Mouse (Mus musculus) bone marrow, adult 2 months (tissue): ENCODE data around the gene Cdc73.

Source experiments
- CTCF ChIP-seq: fragments of 200-500 bp; IDR thresholded peaks from 2 replicates; pipeline ENCODE4 v1.5.1; 2011; ENCODE audit warnings: low read length, control low read depth; ENCODE audit not compliant: control insufficient read depth, insufficient read depth
- POLR2A ChIP-seq: fragments of 200-500 bp; IDR thresholded peaks from 2 replicates; pipeline ENCODE4 v1.6.1; 2011; ENCODE audit warnings: low read depth, mild to moderate bottlenecking, control low read depth, low read length, borderline replicate concordance; ENCODE audit not compliant: control insufficient read depth

DNA sequence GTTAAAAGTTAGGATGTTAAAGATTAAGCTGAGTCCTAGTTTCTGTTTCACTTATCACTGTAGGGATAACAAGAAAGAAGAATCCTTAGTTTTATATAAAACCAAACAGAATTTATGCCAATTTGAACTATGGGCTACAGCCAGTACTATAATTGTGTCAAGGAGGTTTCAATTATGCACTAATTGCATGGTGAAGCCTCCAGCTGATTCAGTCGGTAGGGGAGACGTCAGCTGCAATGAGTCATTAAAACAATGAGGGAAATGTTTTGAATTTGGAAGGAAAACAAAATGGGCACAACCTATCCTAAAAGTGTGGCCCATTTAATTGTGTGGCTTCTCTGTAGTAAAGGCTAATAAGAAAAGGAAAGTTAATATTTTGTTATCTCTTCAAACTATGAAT is 82.9 kb downstream of the Cdc73 start:
- TF ChIP-seq POLR2A (no peak), CTCF (no peak)
